Mouse (Mus musculus) stomach, postnatal 0 days (tissue): Measurements from ENCODE around the gene Sbds.

Experiments
- CTCF ChIP-seq: IDR thresholded peaks from 2 replicates; pipeline ENCODE4 v1.5.1; 2016; ENCODE audit warnings: antibody characterized with exemption, low read depth, mild to moderate bottlenecking, moderate library complexity
- EP300 ChIP-seq: optimal IDR thresholded peaks from 2 replicates; pipeline ENCODE3; 2016; ENCODE audit warnings: antibody characterized with exemption

- no peak for TF ChIP-seq CTCF
- no peak for TF ChIP-seq EP300
These were observed 38.5 kb downstream of the Sbds start, which contains the start of gene Tmem248 for GRCm38 (mm10) chr5:130216781-130217180.
